Mouse (Mus musculus) megakaryocyte, embryonic 14.5 days (primary cell): ENCODE data around the gene Cpa2.

Source experiments
- FLI1 ChIP-seq: IDR thresholded peaks from 2 replicates; pipeline ENCODE4 v1.6.1; 2012; ENCODE audit warnings: low read length, inconsistent platforms, mixed read lengths
- GATA1 ChIP-seq: IDR thresholded peaks from 3 replicates; pipeline ENCODE4 v1.6.1; 2012; ENCODE audit warnings: mixed read lengths, low read length, inconsistent platforms, borderline replicate concordance

DNA sequence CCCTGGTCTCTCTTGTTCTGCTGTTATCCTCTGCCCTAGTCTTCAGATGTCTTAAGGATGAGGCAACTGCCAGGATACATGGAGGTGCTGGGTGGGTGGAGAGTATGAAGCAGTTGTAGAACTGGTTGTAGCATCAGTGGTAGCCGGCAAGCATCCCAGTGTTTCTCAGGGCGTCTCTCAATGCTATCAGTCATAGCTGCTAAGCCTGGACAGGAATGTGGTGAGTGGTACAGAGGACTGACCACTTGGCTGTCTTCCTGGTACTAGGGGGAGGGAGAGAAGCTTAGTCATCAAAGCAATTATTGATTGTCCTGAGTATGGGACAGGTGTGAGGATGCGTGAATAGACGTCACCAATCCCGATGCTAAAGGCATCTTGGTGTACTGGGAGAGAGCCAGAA, 28.6 kb downstream of the Cpa2 start:
- TF ChIP-seq GATA1, result no peak
- TF ChIP-seq FLI1, result no peak
